Mouse (Mus musculus) leukemia stem cell, adult 10-12 weeks (primary cell): ENCODE measurements around the gene Olfr1135. TPM values are rescaled to one million over a fixed set of nuclear protein-coding genes. Genes with fewer than 3 reads are reported as not detected.

Experiments used
- polyA plus RNA-seq: library from polyadenylated mRNA; stranded (reverse); fragments of >175 nt; gene quantifications from 2 replicates; pipeline ENCODE4 v1.2.3, GENCODE M21; 2012; ENCODE audit warnings: low replicate concordance

Gene Olfr1135
- not detected in 2 replicates for polyA plus RNA-seq

DNA sequence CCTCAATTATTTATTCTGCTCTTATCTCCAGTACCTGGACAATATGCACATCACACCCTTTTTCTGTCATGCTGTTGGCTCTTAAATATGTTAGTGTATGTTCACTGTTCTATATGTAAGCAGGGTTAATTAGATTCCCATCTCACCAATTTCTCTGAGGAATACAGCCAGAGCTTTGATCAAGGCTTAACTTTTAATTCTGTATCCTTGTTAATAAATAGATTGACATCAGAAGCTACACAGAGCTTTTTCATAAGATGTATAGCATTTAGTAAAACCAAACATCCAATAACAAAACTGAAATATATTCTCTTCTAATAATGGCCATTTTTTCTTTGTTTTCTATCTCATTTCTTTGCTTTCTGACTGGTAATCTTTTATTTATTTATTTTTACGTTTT, at the start of gene Olfr1135:
Gene Olfr1135, minus strand, starts transcription at position 101 of the 400 bp plus-strand sequence.

DNA sequence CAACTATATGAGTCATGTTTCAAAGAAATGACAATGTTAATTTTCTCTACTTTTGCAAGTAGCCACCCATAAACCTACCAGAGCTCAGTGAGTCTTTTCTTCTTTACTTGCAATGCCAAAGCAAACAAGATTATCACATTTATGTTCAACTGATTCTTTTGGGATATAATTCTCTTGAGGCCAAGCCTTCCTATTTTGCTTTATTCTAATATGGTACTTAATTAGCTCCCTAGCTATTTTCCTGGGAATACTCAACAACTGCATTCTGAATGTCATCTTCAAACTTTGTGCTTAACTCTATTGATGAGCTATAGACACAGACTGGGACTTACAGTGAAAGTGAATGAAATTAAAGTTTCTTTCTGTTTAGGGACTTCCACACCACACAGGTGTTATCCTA, 39.6 kb upstream of the Olfr1135 start, which contains the start of gene Olfr1137:
Gene Olfr1137, minus strand, starts transcription at position 101 of the 400 bp plus-strand sequence.

DNA sequence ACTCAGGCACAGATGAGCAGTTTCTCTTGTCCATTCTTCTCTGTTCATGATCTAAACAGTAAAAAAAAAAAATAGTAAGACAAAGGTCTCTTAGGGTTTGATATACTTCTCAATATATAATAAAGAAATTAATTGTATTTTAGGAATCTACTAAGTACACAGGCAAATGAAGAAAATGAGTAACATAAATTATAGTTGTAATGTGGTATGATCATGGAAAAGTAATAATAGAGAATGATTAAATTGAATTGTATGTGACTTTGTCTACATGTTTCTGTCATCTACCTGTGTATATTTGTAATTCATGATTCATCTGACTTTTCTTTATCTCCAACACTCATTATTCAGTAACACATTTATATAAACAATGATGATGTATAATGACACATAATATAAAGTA, 20.4 kb upstream of the Olfr1135 start, which contains the start of gene Olfr1136:
Gene Olfr1136, minus strand, starts transcription at position 101 of the 400 bp plus-strand sequence.

DNA sequence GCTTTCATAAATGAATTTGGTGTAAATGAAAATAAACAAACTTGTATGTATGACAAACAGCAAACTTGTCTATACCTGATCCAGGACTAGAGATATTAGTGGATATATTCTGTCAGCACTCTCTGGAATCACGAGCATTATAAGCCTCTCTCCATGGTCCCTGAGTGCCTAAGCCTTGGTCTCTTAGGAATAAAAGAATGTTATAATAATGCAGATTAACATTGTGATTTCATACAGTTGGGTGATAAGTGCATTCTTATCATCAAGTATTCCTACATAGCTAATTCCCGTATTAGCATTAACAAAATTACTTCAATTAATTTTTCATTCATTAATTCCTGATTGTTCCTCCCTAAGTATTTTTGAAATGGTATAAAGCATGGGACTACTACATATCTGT, 15.1 kb downstream of the Olfr1135 start, which contains the start of gene Olfr1134:
Gene Olfr1134, minus strand, starts transcription at position 101 of the 400 bp plus-strand sequence.

DNA sequence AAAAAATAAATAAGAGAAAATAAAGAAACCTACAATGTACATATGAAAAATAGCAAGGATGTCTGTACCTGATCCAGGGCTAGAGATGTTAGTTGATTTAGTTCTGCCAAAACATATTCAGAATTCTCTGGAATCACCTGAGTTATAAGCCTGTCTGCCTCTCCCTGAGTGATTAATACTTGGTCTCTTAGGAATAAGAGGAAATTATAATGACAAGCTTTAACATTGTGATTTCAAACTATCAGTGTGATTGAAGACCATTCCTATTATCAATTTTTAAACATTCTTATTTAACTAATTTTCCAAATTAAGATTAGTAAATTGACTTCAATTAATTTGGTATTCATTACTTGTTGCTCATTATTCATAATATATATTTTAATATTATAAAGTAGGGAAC, 26.2 kb downstream of the Olfr1135 start, which contains the start of gene Olfr1133:
Gene Olfr1133, minus strand, starts transcription at position 101 of the 400 bp plus-strand sequence.

DNA sequence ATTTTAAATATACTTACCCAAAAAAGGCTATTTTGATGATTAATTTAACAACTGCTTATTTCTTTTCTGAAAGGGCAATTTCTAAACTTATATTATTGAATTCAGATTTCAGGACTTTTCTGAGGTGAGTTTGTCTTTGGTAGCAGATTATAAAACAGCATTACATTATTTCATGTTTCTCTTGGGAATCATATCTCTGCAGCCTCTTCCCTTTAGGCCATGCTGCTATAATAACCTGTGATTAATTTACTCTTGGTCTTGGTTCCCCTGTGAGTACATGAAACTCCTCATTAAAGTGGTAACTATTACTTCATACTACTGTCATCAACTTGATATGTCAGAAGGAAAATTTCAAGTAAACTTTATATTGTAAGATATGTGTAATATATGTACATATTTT, 36.0 kb downstream of the Olfr1135 start, which contains the start of gene Olfr1132:
Gene Olfr1132, minus strand, starts transcription at position 101 of the 400 bp plus-strand sequence.

DNA sequence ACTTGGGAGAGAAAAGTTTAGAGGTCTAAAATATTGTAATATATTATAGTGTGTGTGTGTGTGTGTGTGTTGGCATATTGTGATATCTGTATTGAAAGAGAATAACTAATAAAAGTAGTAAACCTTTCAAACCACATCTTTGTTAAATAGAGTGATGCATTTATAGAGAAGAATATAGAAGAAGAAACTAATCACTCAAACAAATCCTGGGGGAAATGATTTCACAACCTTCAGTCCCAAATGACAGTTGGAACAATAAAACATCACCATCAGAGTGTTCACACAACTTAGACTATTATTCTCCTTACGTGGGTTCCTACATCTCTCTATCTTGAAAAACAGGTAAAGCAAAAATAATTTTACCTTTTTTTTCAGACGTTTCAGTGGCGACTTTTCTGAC, 46.7 kb downstream of the Olfr1135 start, which contains the start of gene Olfr1131:
Gene Olfr1131, plus strand, starts transcription at position 301 of the 400 bp plus-strand sequence.

Other genes with a start within 250 kb of the Olfr1135 start
- gene Olfr1124, start 243.4 kb downstream of the Olfr1135 start, polyA plus RNA-seq = not detected in 2 replicates
- gene Olfr1126, start 219.7 kb downstream of the Olfr1135 start, polyA plus RNA-seq = not detected in 2 replicates
- gene Pramel7, start 176.6 kb downstream of the Olfr1135 start, polyA plus RNA-seq = not detected in 2 replicates
- gene Pramel6, start 167.1 kb downstream of the Olfr1135 start, polyA plus RNA-seq = not detected in 2 replicates
- not detected in 2 replicates for gene Olfr153, start 141.9 kb downstream of the Olfr1135 start, polyA plus RNA-seq
- gene Olfr1128, start 128.1 kb downstream of the Olfr1135 start, polyA plus RNA-seq = not detected in 2 replicates
- not detected in 2 replicates for gene Olfr1129, start 99.8 kb downstream of the Olfr1135 start, polyA plus RNA-seq
- gene Olfr1130, start 67.5 kb downstream of the Olfr1135 start, polyA plus RNA-seq = 0.07 TPM in 1 of 2 replicates, not detected in the other
- gene Olfr1131, start 46.6 kb downstream of the Olfr1135 start, polyA plus RNA-seq = not detected in 2 replicates
- gene Olfr1132, start 36.1 kb downstream of the Olfr1135 start, polyA plus RNA-seq = not detected in 2 replicates
- gene Olfr1133, start 26.3 kb downstream of the Olfr1135 start, polyA plus RNA-seq = not detected in 2 replicates
- not detected in 2 replicates for gene Olfr1134, start 15.2 kb downstream of the Olfr1135 start, polyA plus RNA-seq
- not detected in 2 replicates for gene Olfr1136, start 20.3 kb upstream of the Olfr1135 start, polyA plus RNA-seq
- not detected in 2 replicates for gene Olfr1137, start 39.5 kb upstream of the Olfr1135 start, polyA plus RNA-seq
- gene Olfr1138, start 66.3 kb upstream of the Olfr1135 start, polyA plus RNA-seq = not detected in 2 replicates
- not detected in 2 replicates for gene Olfr1140, start 70.1 kb upstream of the Olfr1135 start, polyA plus RNA-seq
- not detected in 2 replicates for gene Olfr1141, start 80.3 kb upstream of the Olfr1135 start, polyA plus RNA-seq
- gene Olfr152, start 105.8 kb upstream of the Olfr1135 start, polyA plus RNA-seq = not detected in 2 replicates
- not detected in 2 replicates for gene Olfr1143, start 126.9 kb upstream of the Olfr1135 start, polyA plus RNA-seq
- not detected in 2 replicates for gene Olfr1145, start 136.2 kb upstream of the Olfr1135 start, polyA plus RNA-seq
- gene Olfr1148, start 156.9 kb upstream of the Olfr1135 start, polyA plus RNA-seq = not detected in 2 replicates
- gene Olfr1150-ps1, start 170.3 kb upstream of the Olfr1135 start, polyA plus RNA-seq = not detected in 2 replicates
- gene Olfr1151, start 182.2 kb upstream of the Olfr1135 start, polyA plus RNA-seq = not detected in 2 replicates
- not detected in 2 replicates for gene Olfr1152, start 192.8 kb upstream of the Olfr1135 start, polyA plus RNA-seq
- not detected in 2 replicates for gene Olfr1153, start 221.3 kb upstream of the Olfr1135 start, polyA plus RNA-seq
- gene Olfr1154, start 231.5 kb upstream of the Olfr1135 start, polyA plus RNA-seq = not detected in 2 replicates